Mouse (Mus musculus): ENCODE results near the gene Trim28. TPM values are rescaled to one million over a fixed set of nuclear protein-coding genes. Genes with fewer than 3 reads are reported as not detected.

Gene Trim28
- polyA plus RNA-seq, 1 experiment, result 516 TPM

DNA sequence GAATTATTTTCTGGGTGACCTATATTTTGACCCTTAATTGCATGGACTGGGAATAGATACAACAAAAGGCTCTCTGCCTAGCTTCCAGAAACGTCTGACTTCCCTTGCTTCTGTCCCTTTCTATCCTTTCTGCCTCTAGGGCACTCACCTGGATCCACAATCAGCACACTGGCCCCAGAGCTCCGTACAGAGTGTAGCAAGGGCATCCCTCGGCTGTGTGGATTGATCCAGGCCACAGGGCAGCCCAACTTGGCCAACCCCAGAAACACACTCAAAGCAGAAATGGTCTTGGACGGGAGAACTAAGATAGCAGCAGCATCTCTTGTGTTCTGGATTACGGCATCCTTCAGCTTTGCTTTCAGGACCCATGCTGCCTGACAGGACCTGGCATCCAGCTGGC lies 1.7 kb upstream of the Trim28 start:
- Histone ChIP-seq H3K27ac (ENCODE audit: control insufficient read depth, insufficient read depth, low read depth, low read length) (no peak overlapping the region), H3K4me1 (ENCODE audit: control insufficient read depth, insufficient read depth, low read length) (no peaks in the 10 kb centered on the region; the same call in none of the 2 replicates), H3K4me3 (ENCODE audit: control insufficient read depth, low read depth, low read length) (no peak overlapping the region; the same call in none of the 2 replicates), H3K36me3 (ENCODE audit: control insufficient read depth, insufficient read depth, low read length) (no peaks in the 10 kb centered on the region), H3K27me3 (ENCODE audit: control insufficient read depth, insufficient read depth, low read length) (no peaks in the 10 kb centered on the region)
- TF ChIP-seq CTCF (IDR thresholded peaks at IDR 0.05; ENCODE audit: control insufficient read depth, insufficient read depth, insufficient replicate concordance, low read depth, low read length), result no peak
- TF ChIP-seq POLR2A (IDR thresholded peaks at IDR 0.05; ENCODE audit: control insufficient read depth, low read depth, low read length), result no peak

DNA sequence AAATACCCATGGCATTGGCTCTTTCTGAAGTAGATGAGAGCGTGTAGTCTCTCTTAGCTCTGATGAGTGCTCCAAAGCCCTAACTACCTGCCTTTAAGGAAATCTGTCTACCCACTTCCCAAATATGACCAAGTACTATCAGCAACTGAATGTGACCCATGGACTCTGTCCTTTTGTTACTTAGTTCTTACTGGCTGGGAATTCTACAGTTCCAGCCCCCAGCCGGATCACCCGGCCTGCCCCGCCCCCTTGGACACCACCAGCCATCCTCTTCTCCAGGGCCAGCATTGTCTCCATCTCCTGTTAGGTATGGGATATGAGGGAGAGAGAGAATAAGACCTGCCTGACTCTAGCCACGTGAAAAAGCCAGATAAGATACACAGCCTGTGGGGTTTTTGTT lies 861 bp upstream of the Trim28 start, which contains the start of gene Slc27a5:
Slc27a5 (minus strand) TSS at position 140 of the 400 bp plus-strand sequence.
- TF ChIP-seq POLR2A (IDR thresholded peaks at IDR 0.05; ENCODE audit: control insufficient read depth, low read depth, low read length) (no peak), CTCF (IDR thresholded peaks at IDR 0.05; ENCODE audit: control insufficient read depth, insufficient read depth, insufficient replicate concordance, low read depth, low read length) (no peak)
- Histone ChIP-seq H3K27me3 (ENCODE audit: control insufficient read depth, insufficient read depth, low read length) (no peaks in the 10 kb centered on the region), H3K27ac (ENCODE audit: control insufficient read depth, insufficient read depth, low read depth, low read length) (peak within 1 kb of the TSS; percentile 61; the same call in 1 of the 2 replicates), H3K36me3 (ENCODE audit: control insufficient read depth, insufficient read depth, low read length) (no peaks in the 10 kb centered on the region), H3K4me1 (ENCODE audit: control insufficient read depth, insufficient read depth, low read length) (no peaks in the 10 kb centered on the region; the same call in none of the 2 replicates), H3K4me3 (ENCODE audit: control insufficient read depth, low read depth, low read length) (no peak within 1 kb of the TSS; the same call in none of the 2 replicates)

DNA sequence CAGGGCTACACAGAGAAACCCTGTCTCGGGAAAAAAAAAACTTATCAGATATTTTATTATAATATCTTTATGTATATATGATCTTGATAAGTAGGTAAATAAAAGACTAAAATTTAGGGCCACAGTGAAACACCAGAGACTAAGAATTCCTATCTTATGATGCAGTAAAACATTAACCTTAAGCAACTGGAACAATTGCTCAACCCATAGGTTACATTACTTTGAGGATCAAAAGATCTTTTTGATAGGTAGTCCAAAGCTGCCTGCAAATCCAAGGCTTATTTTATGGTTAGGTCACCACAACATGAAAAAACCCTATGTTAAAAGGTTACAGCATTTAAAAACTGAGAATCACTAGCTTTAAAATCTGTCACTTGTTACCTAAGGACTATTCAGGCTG lies 2.7 kb downstream of the Trim28 start:
- no peak overlapping the region for H3K27ac ChIP-seq (ENCODE audit: control insufficient read depth, insufficient read depth, low read depth, low read length)
- no peaks in the 10 kb centered on the region; the same call in none of the 2 replicates for H3K4me1 ChIP-seq (ENCODE audit: control insufficient read depth, insufficient read depth, low read length)
- H3K36me3 ChIP-seq (ENCODE audit: control insufficient read depth, insufficient read depth, low read length), result no peaks in the 10 kb centered on the region
- TF ChIP-seq CTCF (IDR thresholded peaks at IDR 0.05; ENCODE audit: control insufficient read depth, insufficient read depth, insufficient replicate concordance, low read depth, low read length) (no peak), POLR2A (IDR thresholded peaks at IDR 0.05; ENCODE audit: control insufficient read depth, low read depth, low read length) (no peak)
- no peak overlapping the region for H3K4me3 ChIP-seq (ENCODE audit: control insufficient read depth, low read depth, low read length)
- no peaks in the 10 kb centered on the region for H3K27me3 ChIP-seq (ENCODE audit: control insufficient read depth, insufficient read depth, low read length)

DNA sequence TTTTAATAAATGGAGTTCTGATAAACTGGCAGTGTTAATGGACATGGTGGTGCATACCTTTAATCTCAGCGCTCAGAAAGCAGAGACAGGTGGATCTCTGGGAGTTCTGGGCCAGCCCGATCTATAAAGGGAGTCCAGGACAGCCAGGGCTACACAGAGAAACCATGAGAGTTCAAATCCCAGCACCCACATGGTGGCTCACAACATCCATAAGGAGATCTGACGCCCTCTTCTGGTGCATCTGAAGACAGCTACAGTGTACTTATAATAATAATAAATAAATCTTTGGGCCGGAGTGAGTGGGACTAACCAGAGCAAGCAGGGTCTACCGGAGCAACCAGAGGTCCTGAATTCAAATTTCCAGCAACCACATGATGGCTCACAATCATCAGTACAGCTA lies 4.5 kb downstream of the Trim28 start:
- TF ChIP-seq CTCF (IDR thresholded peaks at IDR 0.05; ENCODE audit: control insufficient read depth, insufficient read depth, insufficient replicate concordance, low read depth, low read length), result no peak
- no peak for TF ChIP-seq POLR2A (IDR thresholded peaks at IDR 0.05; ENCODE audit: control insufficient read depth, low read depth, low read length)
- no peaks in the 10 kb centered on the region for H3K27me3 ChIP-seq (ENCODE audit: control insufficient read depth, insufficient read depth, low read length)
- H3K27ac ChIP-seq (ENCODE audit: control insufficient read depth, insufficient read depth, low read depth, low read length), result no peak overlapping the region
- H3K4me1 ChIP-seq (ENCODE audit: control insufficient read depth, insufficient read depth, low read length), result peaks cover 6% of the 10 kb centered on the region
- no peak overlapping the region for H3K4me3 ChIP-seq (ENCODE audit: control insufficient read depth, low read depth, low read length)
- no peaks in the 10 kb centered on the region for H3K36me3 ChIP-seq (ENCODE audit: control insufficient read depth, insufficient read depth, low read length)

DNA sequence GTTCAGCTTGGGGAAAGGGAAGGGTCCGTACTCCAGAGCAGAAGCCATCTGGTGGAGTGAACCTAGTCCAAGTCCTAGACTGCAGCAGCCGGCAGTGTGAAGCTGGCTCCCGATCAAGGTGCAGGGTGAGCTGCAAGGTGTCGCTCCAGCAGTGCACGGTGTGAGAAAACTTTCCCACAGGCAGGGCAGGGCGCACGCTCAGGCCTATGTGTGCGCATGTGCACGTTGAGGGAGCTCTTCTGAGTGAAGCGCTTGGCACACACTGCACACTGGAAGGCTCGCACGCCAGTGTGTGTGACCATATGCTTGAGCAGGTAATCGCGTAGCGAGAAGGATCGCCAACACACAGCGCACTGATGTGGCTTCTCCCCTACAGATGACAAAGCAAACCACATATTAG lies 7.1 kb downstream of the Trim28 start:
- no peak overlapping the region for H3K27ac ChIP-seq (ENCODE audit: control insufficient read depth, insufficient read depth, low read depth, low read length)
- no peaks in the 10 kb centered on the region for H3K36me3 ChIP-seq (ENCODE audit: control insufficient read depth, insufficient read depth, low read length)
- peaks cover 11% of the 10 kb centered on the region for H3K4me1 ChIP-seq (ENCODE audit: control insufficient read depth, insufficient read depth, low read length)
- no peaks in the 10 kb centered on the region for H3K27me3 ChIP-seq (ENCODE audit: control insufficient read depth, insufficient read depth, low read length)
- TF ChIP-seq POLR2A (IDR thresholded peaks at IDR 0.05; ENCODE audit: control insufficient read depth, low read depth, low read length) (no peak), CTCF (IDR thresholded peaks at IDR 0.05; ENCODE audit: control insufficient read depth, insufficient read depth, insufficient replicate concordance, low read depth, low read length) (no peak)
- no peak overlapping the region for H3K4me3 ChIP-seq (ENCODE audit: control insufficient read depth, low read depth, low read length)

DNA sequence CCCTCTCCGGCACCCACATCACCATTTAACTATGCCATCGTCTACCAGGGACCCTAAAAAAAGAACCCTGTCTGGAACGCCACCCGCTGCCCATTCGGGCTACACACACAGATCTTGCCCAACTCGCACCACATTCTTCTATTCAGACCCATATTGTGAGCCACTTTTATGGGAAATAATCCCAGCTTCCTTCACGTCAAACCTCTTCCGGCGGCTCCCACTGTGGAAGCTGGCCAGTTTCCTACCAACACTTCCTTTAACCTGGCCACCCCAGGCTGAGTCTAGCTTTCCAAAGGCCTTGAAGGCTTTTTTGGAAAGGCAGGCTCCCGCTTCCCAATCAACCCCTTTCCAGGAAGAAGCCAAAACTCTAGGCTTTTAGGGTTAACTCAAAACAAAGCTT lies 7.6 kb downstream of the Trim28 start:
- Histone ChIP-seq H3K27ac (ENCODE audit: control insufficient read depth, insufficient read depth, low read depth, low read length) (no peak overlapping the region), H3K27me3 (ENCODE audit: control insufficient read depth, insufficient read depth, low read length) (no peaks in the 10 kb centered on the region), H3K36me3 (ENCODE audit: control insufficient read depth, insufficient read depth, low read length) (no peaks in the 10 kb centered on the region), H3K4me1 (ENCODE audit: control insufficient read depth, insufficient read depth, low read length) (peaks cover 11% of the 10 kb centered on the region), H3K4me3 (ENCODE audit: control insufficient read depth, low read depth, low read length) (no peak overlapping the region)
- TF ChIP-seq POLR2A (IDR thresholded peaks at IDR 0.05; ENCODE audit: control insufficient read depth, low read depth, low read length) (no peak), CTCF (IDR thresholded peaks at IDR 0.05; ENCODE audit: control insufficient read depth, insufficient read depth, insufficient replicate concordance, low read depth, low read length) (no peak)

DNA sequence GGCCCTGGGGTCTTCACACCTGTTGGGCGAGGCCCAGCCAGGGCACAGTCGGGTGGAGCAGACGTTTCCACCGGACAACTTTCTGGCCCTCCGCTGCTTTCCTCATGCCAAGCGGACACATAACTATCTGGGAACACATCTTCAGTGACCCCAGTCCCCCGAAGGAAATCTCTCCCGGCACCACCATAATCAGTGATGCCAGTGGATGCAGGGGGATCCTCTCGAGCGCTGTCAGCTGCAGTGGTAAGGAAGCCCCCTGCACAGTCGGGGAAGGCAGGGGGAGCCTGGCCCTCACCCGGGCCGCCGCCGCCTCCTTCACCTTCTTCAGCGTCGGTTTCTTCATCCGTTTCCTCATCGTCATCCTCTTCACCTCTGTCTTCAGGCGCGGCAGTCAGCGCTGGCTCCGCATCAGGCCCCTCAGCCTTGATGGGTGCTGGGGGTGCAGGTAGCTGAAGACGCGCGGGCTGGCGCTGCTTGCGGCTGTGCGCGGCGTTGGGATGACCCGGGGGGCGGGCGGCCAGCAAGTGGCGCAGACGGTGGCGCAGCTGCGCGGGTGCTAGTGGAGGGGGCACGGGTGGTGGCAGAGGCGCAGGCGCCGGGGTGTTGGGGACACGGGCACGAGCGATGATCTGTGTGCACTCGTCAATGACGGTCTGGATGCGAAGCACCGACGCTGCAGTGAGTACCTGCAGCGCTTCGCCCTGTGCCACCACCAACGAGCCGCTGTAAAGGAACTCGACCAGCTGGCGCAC lies 8.6 kb downstream of the Trim28 start:
- no peak overlapping the region for H3K27ac ChIP-seq (ENCODE audit: control insufficient read depth, insufficient read depth, low read depth, low read length)
- peaks cover 11% of the 10 kb centered on the region for H3K4me1 ChIP-seq (ENCODE audit: control insufficient read depth, insufficient read depth, low read length)
- H3K4me3 ChIP-seq (ENCODE audit: control insufficient read depth, low read depth, low read length), result no peak overlapping the region
- TF ChIP-seq POLR2A (IDR thresholded peaks at IDR 0.05; ENCODE audit: control insufficient read depth, low read depth, low read length) (no peak), CTCF (IDR thresholded peaks at IDR 0.05; ENCODE audit: control insufficient read depth, insufficient read depth, insufficient replicate concordance, low read depth, low read length) (no peak)
- no peaks in the 10 kb centered on the region for H3K27me3 ChIP-seq (ENCODE audit: control insufficient read depth, insufficient read depth, low read length)
- no peaks in the 10 kb centered on the region for H3K36me3 ChIP-seq (ENCODE audit: control insufficient read depth, insufficient read depth, low read length)

Data from testis, adult 2 months (tissue).